Mouse (Mus musculus): ENCODE data around the gene Ntrk3.

Ntrk3 gene

DNA sequence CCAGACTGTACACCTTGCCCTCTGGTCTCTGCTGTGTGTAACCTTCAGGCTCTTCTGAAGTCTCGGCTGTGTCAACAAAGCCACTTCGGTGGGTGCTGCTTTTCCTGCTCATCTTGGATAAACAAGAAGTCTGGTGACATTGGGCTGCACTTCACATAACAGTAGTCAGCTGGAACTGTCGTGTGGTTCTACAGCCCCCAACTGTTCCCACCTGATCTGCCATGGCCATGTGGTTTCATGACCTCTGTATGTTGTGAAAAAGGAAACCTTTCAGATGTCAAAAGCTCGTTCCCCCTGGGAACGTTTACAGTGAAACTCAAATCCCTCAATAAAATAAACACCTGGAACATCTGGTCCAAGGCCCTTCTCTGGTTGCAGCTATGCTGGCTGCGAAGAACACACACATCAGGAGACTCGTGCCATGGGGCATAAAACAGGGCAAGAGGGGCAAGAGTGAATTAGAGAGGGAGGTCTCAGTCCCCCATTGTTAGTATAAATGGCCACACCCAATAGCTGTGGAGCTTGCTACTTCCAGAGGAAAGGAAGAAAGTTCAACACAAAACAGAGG is 222.7 kb downstream of the Ntrk3 start:
- no peak for DNase-seq

- no peak for DNase-seq
Observed at GRCm38 (mm10) chr7:78507032-78507611, 230.7 kb downstream of the Ntrk3 start.

- DNase-seq: no peak
Observed at GRCm38 (mm10) chr7:78500863-78501262, 236.9 kb downstream of the Ntrk3 start.

DNA sequence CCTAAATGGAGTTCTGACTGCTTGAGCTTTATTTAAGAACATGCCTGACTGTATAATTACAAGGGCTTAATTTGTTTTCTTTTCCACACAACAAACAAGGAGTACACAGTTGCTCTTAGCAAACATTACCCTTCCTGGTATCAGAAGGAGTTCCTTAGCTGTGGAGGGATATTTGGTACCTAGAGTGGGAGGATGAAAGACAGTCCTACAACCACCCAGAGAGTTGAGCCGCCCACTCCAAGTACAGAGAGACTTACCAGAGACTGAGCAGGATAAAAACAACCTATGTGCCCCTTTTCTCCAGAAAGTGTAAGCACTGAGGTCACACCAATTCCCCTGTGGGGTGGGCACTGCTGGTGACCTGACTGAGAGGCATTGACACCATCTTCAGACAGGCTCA is 237.8 kb downstream of the Ntrk3 start:
- no peak for DNase-seq

DNA sequence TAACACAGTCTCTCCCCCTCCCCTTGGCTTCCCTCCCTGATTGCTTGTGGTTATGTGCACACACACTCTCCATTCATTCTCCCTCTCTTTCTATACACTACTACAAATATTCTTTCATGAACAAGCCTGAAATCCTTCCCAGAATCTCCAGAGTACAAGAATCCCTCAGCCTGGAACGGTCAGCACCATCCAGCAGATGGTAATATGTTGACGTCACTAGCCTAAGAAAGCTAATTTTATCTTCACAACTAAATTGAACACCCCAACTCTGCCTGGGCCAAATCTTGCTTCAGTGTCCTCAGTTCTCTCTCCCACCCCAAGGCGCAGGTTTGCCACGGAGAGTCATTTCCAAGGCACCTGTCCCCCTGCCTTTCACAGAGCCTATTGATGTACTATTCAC is 239.5 kb downstream of the Ntrk3 start:
- no peak for DNase-seq

GRCm38 (mm10) chr7:78497819-78498218 is 240.0 kb downstream of the Ntrk3 start:
- DNase-seq: peak; percentile 18

- DNase-seq: no peak
Observed at GRCm38 (mm10) chr7:78493591-78493990, 244.2 kb downstream of the Ntrk3 start.

GRCm38 (mm10) chr7:78491176-78491575 is 246.6 kb downstream of the Ntrk3 start:
- DNase-seq: no peak

- no peak for DNase-seq
Observed at GRCm38 (mm10) chr7:78484290-78484689, 253.5 kb downstream of the Ntrk3 start.

DNA sequence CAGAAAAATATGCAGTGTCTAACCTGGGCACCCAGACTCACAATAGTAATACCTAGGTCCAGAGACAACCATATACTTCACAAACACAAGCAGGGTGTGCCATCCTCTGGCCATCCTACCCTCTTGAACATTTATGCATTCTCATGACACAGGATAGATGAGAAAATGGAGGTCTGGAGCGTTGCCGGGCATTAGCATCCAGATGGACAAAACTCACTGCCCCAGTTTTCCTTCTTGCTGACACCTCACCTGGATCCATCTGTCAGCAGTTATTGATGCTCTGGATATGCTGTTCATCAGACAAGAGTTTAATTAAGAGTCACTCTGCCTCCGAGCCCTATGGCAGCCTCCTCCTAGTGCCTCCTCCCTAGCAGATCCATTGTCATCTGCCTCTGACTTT is 254.1 kb downstream of the Ntrk3 start:
- DNase-seq: no peak

DNA sequence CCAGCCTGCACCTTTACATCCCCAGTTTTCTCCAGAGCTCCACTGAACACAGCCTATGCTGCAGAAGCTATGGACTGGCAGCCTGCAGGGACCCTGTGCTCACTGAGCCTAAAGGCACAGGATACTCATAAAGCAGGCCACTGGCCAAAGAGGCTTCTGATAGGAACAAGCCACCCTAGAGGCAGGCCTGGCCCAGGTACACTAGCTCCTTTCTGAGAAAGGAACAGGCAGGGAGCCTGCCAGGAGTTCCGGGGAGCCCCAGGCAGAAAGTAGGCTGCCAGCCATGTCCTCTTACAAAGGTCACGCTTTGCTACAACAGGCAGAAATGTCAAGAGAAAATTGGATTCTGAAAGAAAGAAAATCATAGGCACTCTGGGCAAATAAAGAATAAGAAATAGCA is 254.8 kb downstream of the Ntrk3 start:
- DNase-seq: no peak

DNA sequence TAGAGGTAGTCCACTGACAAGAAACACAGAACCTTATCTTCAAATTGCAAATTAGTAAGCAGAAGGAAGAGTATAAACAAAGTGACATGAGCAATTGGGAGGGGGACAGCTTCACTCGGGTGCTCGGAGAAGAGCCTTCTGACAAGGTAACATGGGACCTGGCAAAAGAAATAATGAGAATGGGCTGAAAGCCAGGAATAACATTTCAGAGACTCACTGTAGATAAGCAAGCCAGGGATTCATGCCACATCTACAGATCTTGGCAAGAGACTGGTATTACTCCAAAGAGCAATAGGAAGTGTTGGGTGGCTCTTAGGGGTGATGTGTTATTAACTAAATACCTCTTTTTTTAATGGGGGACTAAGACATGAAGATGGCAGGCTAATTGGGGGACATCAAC is 258.9 kb downstream of the Ntrk3 start:
- DNase-seq: no peak

GRCm38 (mm10) chr7:78471755-78472154 is 266.1 kb downstream of the Ntrk3 start:
- DNase-seq: no peak

DNA sequence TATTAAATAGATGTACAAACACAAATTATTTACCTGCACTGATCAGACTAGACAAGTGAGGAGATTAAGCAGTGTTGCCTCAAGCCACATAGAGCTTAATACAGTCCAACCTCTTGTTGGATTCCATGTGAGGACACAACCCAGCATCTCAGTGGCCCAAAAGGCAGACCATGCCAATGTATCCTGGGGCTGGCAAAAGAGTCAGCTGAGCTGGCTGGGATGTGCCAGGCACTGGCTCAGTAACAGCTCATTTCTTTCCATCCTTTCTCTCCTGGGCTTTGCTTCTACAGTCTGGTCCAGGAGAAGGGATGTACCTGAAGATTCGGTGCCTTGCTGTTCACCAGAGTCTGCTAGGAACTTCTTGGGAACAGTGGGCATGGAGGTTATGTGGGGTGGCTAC is 266.5 kb downstream of the Ntrk3 start:
- DNase-seq: no peak

DNA sequence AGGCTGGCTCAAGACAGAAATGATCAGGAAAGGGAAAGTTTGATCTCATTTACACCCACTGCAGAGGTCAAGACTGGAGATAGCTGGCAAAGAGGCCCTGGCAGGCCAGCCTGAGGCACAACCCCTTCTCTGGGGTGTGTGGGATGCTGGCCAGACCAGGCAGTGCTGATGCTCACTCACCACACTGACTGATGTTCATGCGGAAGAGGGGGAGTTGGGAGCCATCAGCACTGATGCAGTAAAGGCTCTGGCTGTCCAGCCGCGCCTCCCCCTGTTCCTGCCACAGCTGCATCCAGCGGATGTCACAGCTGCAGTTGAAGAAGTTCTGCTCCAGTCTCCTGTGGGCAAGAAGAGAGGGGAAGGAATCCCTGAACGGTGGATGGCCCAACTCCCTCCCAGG is 275.2 kb downstream of the Ntrk3 start:
- DNase-seq: no peak

- DNase-seq: no peak
Observed at GRCm38 (mm10) chr7:78459021-78459420, 278.8 kb downstream of the Ntrk3 start.

- DNase-seq: no peak
Observed at GRCm38 (mm10) chr7:78451666-78452065, 286.1 kb downstream of the Ntrk3 start.

DNA sequence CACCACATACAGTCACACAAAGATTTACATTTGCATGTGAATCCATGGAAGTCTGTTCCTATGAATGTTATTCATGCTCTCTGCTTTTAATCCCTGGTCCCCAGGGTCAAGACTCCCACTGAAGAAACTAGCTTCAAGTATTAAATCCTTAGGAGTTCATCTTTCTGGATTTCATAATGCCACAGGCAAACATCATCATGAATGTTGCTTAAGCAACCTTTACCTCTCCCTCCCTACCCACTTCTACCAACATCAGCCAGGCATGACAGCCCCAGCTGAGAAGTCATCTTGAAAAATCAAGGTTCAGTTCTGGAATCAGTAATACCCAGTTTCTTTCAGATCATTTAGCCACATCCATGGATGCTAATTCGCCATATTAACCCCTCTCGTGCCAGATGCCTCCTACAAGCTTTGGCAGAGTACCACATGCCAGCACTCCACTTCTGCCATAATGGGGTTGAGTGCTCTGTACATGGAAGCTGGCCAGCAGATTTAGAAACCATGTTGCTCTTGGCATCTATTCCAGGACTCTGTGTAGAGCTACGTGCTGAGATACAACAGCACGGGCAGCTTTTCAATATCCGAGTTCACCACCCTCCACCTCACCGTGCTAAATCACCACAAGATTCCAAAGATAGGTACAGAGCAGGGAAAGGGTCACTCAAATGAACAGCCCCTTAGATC is 287.8 kb downstream of the Ntrk3 start:
- no peak for DNase-seq

GRCm38 (mm10) chr7:78448841-78449240 is 289.0 kb downstream of the Ntrk3 start:
- DNase-seq: no peak

DNA sequence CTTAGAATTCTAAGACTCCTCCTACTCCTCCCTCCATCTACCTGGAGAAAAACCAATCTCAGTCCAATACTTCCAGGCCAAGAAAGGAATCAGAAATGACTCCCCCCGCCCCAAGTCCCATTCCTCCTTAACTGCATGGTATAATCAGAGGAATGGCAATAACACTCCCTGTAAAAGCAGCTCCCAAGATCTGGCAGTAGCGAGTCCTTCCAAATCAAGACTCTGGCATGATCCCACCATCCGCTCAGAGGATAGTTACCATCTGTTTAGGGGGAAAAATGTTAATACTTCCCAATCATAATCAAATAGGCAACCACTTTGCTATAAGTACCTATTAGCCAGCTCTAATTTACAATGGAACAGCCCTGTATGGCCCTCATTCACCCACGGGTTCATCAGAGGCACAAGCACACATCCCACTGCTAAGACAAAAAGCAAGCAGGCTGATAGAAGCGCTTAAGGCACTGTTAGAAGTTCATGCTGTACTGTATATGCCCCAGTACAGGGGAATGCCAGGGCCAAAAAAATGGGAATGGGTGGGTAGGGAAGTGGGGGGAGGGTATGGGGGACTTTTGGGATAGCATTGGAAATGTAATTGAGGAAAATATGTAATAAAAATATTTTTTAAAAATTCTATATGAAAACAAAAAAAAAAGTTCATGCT is 294.3 kb downstream of the Ntrk3 start:
- no peak for DNase-seq

- no peak for DNase-seq
Observed at GRCm38 (mm10) chr7:78441706-78442105, 296.1 kb downstream of the Ntrk3 start.

DNA sequence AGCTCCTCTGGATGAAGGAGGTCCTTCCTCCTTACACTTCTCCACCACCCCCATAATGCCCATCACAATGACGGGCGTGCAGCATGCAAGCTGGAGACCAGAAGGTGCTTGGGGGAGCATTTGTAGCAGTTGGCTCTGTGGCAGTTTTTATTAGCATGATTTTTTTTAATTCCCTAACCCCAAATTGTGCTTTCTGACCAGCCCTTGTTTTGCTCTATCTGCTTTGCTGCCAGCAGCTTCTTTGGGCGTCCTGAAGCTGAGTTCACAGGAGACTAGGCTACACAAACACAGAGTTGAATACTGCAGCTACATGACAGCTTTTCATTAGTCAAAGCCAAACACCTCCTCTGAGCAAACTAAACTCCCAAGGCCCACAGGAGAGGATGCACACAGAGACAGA is 296.9 kb downstream of the Ntrk3 start:
- DNase-seq: no peak

DNA sequence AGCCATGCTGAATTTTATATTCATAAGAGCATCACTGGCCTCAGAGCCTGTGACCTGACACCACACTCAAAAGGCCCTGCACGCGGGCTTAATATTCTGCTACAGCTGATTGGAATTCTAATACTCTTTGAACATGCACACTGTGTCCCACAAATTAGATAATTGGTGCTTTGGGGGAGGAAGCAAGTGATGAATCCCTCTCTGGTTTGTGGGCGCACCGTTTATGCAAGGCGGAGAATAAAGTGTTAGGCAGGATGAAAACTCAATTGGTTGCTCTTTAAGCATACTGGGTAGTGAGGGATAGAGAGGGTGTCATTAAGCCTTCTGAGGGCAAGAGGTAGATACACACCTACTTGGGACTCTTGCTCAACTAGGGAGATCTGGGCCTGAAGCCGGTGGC is 297.3 kb downstream of the Ntrk3 start:
- DNase-seq: no peak

Data from thymus, postnatal 4 days (tissue).